Mouse (Mus musculus): ENCODE measurements around the gene Fn3krp.

Gene Fn3krp

DNA sequence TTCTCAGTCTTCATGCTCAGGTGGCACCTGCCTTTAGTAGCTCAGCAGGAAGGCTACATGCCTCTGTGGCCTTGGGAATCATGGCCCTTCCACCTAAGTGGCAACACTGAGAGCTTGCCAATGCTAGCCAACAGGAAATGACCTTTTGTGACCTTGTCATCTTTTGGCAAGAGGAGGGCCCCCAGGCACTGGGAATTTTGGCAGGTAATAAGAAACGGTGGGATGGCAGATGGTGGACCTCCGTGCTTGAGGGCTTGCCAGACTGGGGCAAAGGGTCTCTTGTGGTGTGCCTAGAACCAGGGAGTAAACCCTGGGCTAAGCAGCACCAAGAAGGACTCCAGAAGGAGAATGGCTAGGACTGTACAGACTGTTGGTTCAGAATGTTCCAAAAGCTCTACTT, 20.9 kb downstream of the Fn3krp start:
- DNase-seq (ENCODE audit: low spot score) = no peak

DNA sequence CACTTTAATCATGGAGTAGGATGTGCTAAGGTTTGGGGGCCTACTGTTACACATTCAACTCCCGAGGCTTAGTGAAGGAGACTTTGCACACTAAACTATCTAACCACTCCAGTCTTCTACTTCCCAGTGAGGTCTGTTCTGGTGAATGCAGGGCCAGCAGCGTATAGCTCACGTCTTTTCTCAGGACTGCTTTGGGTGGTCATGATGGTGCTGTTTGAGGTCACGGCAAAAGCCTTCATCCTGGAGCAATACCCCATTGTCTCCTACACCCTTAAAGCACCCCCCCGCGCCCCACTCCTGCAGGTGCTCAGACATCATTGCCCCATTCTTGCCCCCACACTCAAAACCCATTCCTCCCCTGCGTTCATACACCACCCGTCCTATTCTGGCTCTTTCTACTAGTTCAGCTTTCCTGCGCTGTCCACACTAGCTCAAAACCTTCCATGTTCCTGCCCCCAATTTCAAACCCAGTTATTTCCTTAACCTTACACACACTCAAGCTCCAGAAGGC, 30.1 kb downstream of the Fn3krp start:
- DNase-seq (ENCODE audit: low spot score) = no peak

DNA sequence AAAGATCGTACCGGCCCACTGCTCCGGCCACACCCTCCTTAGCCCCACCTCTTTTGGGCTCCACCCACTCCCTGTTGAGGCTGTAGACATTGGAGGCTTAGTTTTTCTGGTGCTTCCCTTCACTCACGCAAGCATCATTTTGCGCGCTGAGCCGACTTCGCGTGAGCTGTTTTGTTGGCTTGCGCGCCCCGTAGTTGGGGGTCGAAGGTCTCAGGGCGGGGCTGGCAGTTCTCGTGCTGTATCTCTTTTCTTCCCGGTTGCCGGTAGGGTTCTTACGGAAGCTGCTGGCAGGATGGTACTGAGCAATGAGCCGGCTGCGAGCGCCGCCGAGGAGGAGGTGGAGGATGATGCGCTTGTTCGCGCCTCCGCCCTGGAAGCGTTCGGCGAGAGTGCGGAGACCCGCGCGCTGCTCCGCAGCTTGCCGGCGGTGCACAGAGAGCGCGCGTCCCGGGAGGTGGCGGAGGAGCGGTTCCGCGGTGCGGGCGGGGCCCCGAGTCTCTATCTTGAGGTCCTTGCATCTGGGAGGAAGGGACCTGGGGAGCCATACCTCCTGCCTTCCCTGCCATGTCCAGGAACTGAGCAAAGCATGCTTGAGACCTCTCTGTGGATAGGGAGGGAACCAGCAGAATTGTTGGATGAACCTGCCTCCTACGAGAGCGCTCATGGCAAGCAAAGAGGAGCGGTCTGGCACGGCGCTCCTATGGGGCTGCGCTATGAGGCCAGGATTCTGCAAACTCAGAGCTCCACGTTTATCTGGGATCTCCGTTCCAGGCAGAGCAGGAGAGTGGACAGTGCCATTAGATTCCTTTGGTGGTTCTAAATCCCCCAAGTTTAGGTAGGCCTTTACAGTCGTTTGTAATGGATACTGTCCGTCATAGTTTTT, 30.8 kb downstream of the Fn3krp start, which contains the start of gene Tbcd:
TSS of gene Tbcd (plus strand) at position 197 of the 883 bp plus-strand sequence.
- DNase-seq (ENCODE audit: low spot score) = peak; percentile 97

DNA sequence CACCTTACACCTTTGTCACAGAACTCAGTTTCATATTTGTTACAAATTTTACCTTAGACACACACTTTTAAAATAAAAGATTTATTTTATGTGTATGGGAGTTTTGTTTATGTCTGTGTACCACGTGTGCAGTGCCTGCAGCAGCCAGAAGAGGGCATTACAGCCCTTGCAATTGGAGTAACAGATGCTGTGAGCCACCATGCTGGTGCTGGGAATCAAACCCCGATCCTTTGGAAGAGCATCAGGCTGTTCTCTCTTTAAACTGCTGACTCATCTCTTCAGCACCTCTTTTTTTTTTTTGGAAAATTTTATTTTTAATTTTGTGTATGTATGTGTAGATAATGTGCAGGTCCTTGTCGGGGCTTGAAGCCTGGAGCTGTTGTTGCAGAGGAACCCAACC, 36.7 kb downstream of the Fn3krp start:
- DNase-seq (ENCODE audit: low spot score) = no peak

DNA sequence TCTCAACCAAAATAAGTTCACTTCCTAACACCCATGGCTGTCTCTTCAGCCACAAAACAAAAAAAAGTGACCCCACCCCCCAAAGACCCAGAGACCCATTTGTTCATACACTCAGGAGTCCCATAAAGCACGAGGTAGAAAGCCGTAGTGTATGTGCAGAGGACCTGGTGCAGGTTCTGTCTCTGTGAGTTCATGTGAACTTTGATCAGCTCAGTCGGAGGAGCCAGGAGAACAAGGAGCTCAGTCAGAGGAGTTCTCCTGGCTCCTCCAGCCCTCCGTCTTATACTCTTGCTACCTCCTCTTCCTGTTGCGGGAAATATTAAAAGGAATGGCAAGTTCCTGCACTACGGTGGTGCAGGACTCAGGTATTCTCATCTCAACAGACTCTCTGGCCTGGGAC, 46.2 kb downstream of the Fn3krp start:
- DNase-seq (ENCODE audit: low spot score) = no peak

DNA sequence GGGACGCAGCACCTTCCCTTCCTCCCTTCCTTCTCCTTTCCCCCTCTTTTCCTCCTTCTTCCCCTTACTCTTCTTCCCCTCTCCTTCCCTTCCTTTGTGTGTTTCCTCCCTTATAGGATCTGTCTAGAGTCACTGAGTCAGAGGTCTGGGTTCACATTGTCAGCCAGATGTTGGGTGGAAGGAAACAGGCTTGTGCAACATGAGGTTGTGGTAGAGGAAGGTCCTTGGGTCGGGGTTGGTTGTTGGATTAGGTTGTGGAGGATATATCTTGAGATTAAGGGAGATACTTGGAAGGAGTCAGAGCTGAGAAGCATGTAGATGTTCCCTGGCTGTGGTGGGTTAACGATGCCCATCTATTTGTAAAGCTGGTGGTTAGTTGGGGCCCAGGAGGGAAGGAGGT, 53.6 kb downstream of the Fn3krp start:
- no peak for DNase-seq (ENCODE audit: low spot score)

DNA sequence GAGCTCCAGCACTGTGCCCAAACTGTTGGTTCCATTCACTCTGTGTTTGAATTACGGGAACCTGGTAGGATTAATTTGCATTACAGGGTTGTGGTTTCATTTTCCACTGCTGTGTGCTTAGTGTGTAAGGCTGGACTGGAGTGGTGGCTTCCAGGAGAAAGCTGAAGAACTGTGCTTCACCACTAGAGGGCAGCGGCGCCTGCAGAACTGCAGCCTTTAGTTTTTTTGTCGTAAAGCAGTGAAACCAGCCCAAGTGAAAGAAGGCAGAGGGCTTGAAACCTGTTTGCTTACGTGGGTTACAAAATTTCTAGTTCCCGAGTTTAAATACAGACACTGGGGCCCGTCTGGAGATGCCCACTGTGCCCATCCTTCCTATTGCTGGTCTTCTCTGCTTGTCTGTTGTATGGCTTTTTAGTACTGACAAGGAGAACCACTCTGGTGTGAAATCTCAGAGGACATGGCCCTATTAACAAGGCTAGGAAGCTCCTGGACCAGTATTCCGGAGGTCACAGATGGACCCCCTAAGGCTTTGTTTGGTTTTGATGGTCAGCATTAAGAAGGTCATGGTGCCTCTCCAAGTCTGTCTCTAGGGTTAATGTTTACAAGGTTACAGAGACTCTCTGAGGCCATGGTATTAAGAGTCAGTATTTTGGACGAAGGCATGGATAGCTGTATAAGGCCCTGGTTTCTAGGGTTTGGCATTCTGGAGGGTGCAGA, 54.7 kb downstream of the Fn3krp start:
- peak; percentile 74 for DNase-seq (ENCODE audit: low spot score)

DNA sequence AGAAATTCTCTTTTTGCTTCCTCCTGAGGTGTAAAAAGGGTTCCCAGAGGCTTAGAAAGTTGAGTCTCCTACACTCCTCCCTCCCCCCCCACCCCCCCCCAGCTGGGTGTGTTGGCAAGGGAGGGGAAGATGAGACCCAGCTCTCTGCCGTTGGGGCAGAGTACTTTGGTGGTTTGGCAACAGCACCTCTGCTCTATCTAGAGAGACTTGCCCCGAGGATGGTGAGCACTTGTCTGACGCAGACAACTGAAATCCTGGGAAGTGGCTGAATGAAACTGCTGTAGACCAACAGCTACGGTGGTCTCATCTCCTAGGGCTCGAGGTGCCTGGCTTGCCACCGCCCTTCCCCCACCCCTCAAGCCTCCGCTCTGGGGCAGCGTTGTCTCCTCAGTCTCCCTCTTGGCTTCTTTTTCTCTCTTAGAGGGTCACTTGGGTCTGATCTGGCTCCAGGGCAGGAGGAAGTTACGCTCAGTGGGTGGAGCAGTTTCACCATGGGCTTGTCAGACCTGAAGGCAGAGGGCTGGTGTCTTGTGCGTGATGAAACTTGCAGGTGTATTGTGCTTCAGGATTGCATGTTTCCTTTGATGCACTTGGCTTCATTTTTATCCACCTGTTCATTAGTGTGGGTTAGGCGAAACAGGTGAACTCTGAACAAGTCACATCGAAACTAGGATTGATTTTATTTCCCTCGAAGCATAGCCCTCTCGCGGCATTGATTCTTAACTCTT, 58.4 kb downstream of the Fn3krp start:
- DNase-seq (ENCODE audit: low spot score) = no peak
